Mouse (Mus musculus) testis, adult 2 months (tissue): ENCODE data around the gene 5830411N06Rik. TPM values are rescaled to one million over a fixed set of nuclear protein-coding genes. Genes with fewer than 3 reads are reported as not detected.

Source experiments
- H3K27ac ChIP-seq: fragments of 200-500 bp; 2 replicates; pipeline ENCODE4 v1.5.1; 2012; ENCODE audit warnings: low read depth, low read length; ENCODE audit not compliant: control insufficient read depth, insufficient read depth
- H3K27me3 ChIP-seq: fragments of 200-500 bp; 2 replicates; pipeline ENCODE4 v1.6.1; 2012; ENCODE audit warnings: mild to moderate bottlenecking, low read length, moderate library complexity; ENCODE audit not compliant: control insufficient read depth, insufficient read depth
- H3K36me3 ChIP-seq: fragments of 200-500 bp; 2 replicates; pipeline ENCODE4 v1.6.1; 2012; ENCODE audit warnings: mild to moderate bottlenecking, low read length; ENCODE audit not compliant: control insufficient read depth, insufficient read depth
- H3K4me1 ChIP-seq: fragments of 200-500 bp; 2 replicates; pipeline ENCODE4 v1.6.1; 2012; ENCODE audit warnings: low read length; ENCODE audit not compliant: control insufficient read depth, insufficient read depth
- H3K4me3 ChIP-seq: fragments of 200-500 bp; 2 replicates; pipeline ENCODE4 v1.5.1; 2012; ENCODE audit warnings: low read depth, mild to moderate bottlenecking, low read length, moderate library complexity, mixed read lengths; ENCODE audit not compliant: control insufficient read depth
- CTCF ChIP-seq: fragments of 200-500 bp; IDR thresholded peaks from 2 replicates; pipeline ENCODE4 v1.5.1; 2012; ENCODE audit warnings: low read depth, mild to moderate bottlenecking, inconsistent platforms, low read length, moderate library complexity; ENCODE audit not compliant: control insufficient read depth, insufficient read depth, insufficient replicate concordance
- POLR2A ChIP-seq: fragments of 200-500 bp; IDR thresholded peaks from 2 replicates; pipeline ENCODE4 v1.6.1; 2012; ENCODE audit warnings: low read depth, mild to moderate bottlenecking, inconsistent platforms, low read length, moderate library complexity; ENCODE audit not compliant: control insufficient read depth
- polyA plus RNA-seq: library from polyadenylated mRNA; depleted of rRNA; stranded (reverse); fragments of >200 nt; gene quantifications from 2 replicates; pipeline ENCODE4 v1.2.3, GENCODE M21; 2012; rRNA removed

Gene 5830411N06Rik
- polyA plus RNA-seq, result 0.13 and 0.19 TPM in 2 replicates

DNA sequence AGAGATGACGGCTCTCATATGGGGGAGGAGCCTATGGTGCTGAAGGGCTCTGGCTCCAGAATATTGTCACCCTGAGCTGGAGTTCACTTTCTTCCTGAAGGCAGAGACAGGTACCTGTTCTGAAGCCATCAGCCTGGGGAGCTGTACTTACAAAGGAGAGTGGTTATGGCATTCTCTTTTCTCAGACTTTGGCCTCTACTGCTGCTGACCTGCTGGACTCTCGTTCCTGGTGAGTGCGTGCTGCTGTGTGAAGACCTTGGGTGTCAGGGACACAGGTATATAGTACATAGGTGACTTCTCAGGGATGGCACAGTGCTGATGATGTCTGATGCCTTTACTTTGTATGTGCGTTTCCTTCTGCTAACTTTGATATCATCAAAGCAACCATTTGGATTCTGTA is at the start of gene 5830411N06Rik:
TSS of gene 5830411N06Rik (plus strand) at position 69 of the 400 bp plus-strand sequence.
- H3K4me3 ChIP-seq, result no peak within 1 kb of the TSS
- H3K4me1 ChIP-seq, result no peaks in the 10 kb centered on the region
- H3K27ac ChIP-seq, result no peak within 1 kb of the TSS
- TF ChIP-seq CTCF (no peak), POLR2A (no peak)
- H3K36me3 ChIP-seq, result no peaks in the 10 kb centered on the region
- no peaks in the 10 kb centered on the region for H3K27me3 ChIP-seq

DNA sequence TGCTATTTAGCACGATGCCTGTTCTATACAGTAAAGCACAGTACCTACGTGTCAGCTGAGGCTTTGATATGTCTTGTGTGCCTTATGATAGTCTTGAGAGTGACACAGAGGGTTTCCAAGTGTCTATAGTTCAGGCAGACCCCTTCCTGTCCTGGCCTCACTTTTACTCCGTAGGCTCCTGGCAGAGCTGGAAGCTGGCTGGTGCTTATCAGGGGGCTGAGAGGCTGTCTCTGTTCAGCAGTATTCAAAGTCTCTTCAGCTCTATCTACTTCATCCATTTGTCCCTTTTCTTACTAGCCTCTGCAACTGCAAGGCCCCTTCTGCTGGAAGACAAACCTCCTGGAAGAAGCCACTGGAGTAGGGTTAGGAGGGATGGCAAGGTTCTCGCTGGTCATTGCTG is 46.0 kb upstream of the 5830411N06Rik start:
- no peak for TF ChIP-seq POLR2A
- TF ChIP-seq CTCF, result no peak
- no peak overlapping the region for H3K4me3 ChIP-seq
- H3K4me1 ChIP-seq, result no peaks in the 10 kb centered on the region
- H3K27ac ChIP-seq, result no peak overlapping the region
- no peaks in the 10 kb centered on the region for H3K27me3 ChIP-seq
- no peaks in the 10 kb centered on the region for H3K36me3 ChIP-seq

DNA sequence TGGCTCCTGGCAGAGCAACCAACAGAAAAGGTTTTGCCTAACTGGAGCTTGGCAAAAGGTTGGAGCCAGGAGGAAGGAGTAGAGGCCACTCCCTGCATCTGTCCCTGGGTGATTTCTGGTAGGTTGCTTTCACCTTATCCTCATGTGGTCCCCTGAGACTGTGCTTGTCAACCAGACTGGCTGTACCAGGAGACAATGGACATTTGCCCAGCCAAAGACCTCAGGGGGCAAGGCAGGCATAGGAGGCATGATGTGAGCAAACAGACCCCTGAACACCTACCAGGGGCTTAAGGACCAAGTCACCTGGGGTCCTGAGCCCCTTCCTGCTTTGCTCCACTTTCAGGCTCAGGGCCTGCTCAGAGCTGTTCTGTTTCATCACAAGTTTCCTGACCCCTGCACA is 41.2 kb upstream of the 5830411N06Rik start, which contains the start of gene Olfr524:
TSS of gene Olfr524 (minus strand) at position 101 of the 400 bp plus-strand sequence.
- no peak within 1 kb of the TSS for H3K27ac ChIP-seq
- H3K36me3 ChIP-seq, result no peaks in the 10 kb centered on the region
- H3K4me3 ChIP-seq, result no peak within 1 kb of the TSS
- no peaks in the 10 kb centered on the region for H3K27me3 ChIP-seq
- no peaks in the 10 kb centered on the region for H3K4me1 ChIP-seq
- TF ChIP-seq CTCF, result no peak
- TF ChIP-seq POLR2A, result no peak

DNA sequence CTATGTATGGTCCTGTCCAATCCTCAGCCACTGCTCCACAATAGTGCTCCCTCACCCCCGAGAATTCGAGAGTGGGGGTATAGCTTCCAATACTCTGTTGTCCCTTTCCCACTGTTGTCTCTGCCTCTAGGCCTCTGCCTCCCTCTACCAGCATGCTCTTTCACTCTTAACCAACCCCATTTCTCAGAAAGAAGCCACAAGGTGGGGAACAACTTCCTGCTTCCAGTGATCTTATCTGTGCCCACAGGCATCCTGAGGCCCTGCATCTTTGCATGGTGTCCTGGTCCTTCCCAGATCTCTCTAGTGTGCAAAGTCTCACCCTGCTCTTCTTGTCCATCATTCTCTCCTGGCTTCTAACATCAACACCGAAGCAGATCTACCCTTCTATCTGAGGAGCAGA is 40.2 kb upstream of the 5830411N06Rik start:
- Histone ChIP-seq H3K4me3 (no peak overlapping the region), H3K36me3 (no peaks in the 10 kb centered on the region), H3K4me1 (no peaks in the 10 kb centered on the region), H3K27ac (no peak overlapping the region), H3K27me3 (no peaks in the 10 kb centered on the region)
- TF ChIP-seq POLR2A (no peak), CTCF (no peak)

DNA sequence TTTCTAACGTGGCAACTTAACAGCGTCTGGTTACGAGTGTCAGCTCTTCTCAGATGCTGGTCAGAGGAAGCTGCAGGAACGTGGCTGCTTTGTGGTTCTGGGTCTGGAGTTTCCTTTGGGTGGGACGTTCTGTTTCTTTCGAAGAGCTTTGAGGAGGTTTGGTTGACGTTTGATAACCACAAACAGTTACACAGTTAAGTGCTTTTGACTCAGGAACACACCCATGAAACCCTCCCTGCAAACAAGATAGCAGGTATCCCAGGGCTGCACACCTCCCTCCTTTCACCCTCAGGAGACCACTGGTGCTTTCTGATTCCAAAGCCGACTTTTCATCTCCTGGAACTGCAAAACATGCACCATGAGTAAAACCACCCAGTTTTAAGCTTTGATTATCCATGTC is 38.9 kb upstream of the 5830411N06Rik start:
- TF ChIP-seq POLR2A (no peak), CTCF (no peak)
- Histone ChIP-seq H3K36me3 (no peaks in the 10 kb centered on the region), H3K4me1 (no peaks in the 10 kb centered on the region), H3K27ac (no peak overlapping the region), H3K4me3 (no peak overlapping the region), H3K27me3 (no peaks in the 10 kb centered on the region)

DNA sequence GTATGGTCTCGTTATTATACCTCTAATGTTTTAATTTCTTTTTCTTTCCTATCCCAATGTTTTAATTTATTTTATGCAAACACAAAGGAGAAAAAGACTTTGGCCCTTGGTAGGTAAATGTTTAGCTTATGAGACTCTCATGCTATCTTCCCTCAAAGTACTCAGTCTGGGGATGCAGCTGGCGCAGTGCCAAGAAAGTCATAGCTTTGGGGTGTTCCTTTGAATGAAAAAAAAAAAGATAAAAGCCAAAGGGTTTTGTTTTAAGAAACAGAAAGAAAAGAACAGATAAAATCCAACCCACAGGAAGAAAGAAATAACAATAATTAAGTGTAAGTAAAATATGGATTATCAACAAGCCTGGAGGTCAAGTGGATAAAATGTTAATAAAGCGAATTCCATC is 38.4 kb upstream of the 5830411N06Rik start:
- Histone ChIP-seq H3K4me3 (no peak overlapping the region), H3K27ac (no peak overlapping the region), H3K4me1 (no peaks in the 10 kb centered on the region), H3K27me3 (no peaks in the 10 kb centered on the region), H3K36me3 (no peaks in the 10 kb centered on the region)
- TF ChIP-seq CTCF, result no peak
- TF ChIP-seq POLR2A, result no peak

DNA sequence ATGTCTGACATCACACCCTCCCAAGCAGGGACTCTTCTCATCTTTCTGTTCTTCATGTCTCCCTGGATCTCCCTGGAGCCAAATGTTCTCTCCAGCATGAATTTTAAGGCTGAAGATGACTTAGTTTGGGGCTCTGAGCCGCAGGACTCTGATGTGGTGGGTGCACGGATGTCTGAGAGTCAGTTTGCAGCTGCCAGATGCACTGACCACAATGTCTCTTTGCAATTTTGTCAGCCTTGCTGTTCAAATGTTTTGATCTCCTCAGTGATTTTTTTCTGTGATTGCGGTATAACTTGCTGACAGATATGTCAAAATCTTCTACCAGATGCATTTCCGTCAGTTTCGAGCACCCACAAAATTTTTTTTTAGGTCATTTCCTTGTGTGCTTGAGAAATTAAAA is 33.2 kb upstream of the 5830411N06Rik start:
- Histone ChIP-seq H3K27me3 (no peaks in the 10 kb centered on the region), H3K36me3 (no peaks in the 10 kb centered on the region), H3K4me1 (no peaks in the 10 kb centered on the region), H3K27ac (no peak overlapping the region), H3K4me3 (no peak overlapping the region)
- TF ChIP-seq CTCF, result no peak
- no peak for TF ChIP-seq POLR2A

DNA sequence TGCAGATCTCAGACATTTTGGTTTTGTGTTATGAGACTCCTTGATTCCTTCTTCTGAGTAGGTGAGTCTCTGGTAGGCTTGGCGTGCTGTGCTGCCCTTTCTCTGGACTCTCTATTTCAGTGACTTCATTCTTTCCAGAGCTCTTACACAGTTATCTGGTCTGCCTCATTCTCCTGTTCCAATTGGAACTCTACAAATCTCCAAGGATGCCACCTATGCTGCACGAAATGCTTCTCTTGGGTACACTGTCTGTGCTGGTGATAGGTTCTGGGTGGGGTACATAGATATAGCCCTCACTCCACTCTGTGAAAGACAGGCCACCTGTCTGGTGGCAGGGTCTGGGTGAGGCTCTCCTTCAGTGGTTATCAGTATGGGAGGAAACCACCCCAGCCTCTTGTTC is 29.1 kb upstream of the 5830411N06Rik start, which contains the start of gene Cd163l1:
TSS of gene Cd163l1 (plus strand) at position 301 of the 400 bp plus-strand sequence.
- TF ChIP-seq POLR2A, result no peak
- no peak for TF ChIP-seq CTCF
- Histone ChIP-seq H3K4me1 (no peaks in the 10 kb centered on the region), H3K27ac (no peak within 1 kb of the TSS), H3K4me3 (no peak within 1 kb of the TSS), H3K36me3 (no peaks in the 10 kb centered on the region), H3K27me3 (no peaks in the 10 kb centered on the region)
